Mouse (Mus musculus): ENCODE data around the gene Dcbld2.

GRCm38 (mm10) chr16:58464051-58464450 lies 55.8 kb downstream of the Dcbld2 start:
- TF ChIP-seq POLR2A (IDR thresholded peaks at IDR 0.05; ENCODE audit: low read depth, low read length) (no peak; the same call in 1 of the 2 replicates), CTCF (conservative IDR thresholded peaks at IDR 0.05 in 1 of 2, IDR thresholded peaks at IDR 0.05 in 1 of 2; ENCODE audit: low read depth in 2 of 2, low read length in 2 of 2) (peak in 1 of 2 experiments; percentile 43; a peak in 2 of 4 replicates), EP300 (IDR thresholded peaks at IDR 0.05; ENCODE audit: low read length) (no peak), GABPA (IDR thresholded peaks at IDR 0.05; ENCODE audit: insufficient replicate concordance, low read depth, low read length) (no peak), KAT2A (IDR thresholded peaks at IDR 0.05; ENCODE audit: insufficient replicate concordance, low read length) (no peak), SIN3A (IDR thresholded peaks at IDR 0.05; ENCODE audit: low read length) (no peak), POLR2AphosphoS2 (IDR thresholded peaks at IDR 0.05; ENCODE audit: low read depth, low read length) (no peak; the same call in 1 of the 2 replicates), ELF1 (IDR thresholded peaks at IDR 0.05; ENCODE audit: low read depth, low read length) (no peak), RAD21 (IDR thresholded peaks at IDR 0.05; ENCODE audit: low read depth, low read length) (peak; percentile 35), JUND (conservative IDR thresholded peaks at IDR 0.05; ENCODE audit: low read depth, low read length) (no peak), TBP (conservative IDR thresholded peaks at IDR 0.05; ENCODE audit: low read depth, low read length) (no peak), USF2 (conservative IDR thresholded peaks at IDR 0.05; ENCODE audit: low read depth, low read length) (no peak)
